Mouse (Mus musculus) right cerebral cortex, postnatal 14 days (tissue): ENCODE measurements around the gene Rfx2.
A peak's percentile ranks its signal among the peaks of the same experiment; 100 is the strongest.

Experiments used
- DNase-seq: peaks from one replicate; pipeline ENCODE4 v3.0.0; 2022

Rfx2 gene

DNA sequence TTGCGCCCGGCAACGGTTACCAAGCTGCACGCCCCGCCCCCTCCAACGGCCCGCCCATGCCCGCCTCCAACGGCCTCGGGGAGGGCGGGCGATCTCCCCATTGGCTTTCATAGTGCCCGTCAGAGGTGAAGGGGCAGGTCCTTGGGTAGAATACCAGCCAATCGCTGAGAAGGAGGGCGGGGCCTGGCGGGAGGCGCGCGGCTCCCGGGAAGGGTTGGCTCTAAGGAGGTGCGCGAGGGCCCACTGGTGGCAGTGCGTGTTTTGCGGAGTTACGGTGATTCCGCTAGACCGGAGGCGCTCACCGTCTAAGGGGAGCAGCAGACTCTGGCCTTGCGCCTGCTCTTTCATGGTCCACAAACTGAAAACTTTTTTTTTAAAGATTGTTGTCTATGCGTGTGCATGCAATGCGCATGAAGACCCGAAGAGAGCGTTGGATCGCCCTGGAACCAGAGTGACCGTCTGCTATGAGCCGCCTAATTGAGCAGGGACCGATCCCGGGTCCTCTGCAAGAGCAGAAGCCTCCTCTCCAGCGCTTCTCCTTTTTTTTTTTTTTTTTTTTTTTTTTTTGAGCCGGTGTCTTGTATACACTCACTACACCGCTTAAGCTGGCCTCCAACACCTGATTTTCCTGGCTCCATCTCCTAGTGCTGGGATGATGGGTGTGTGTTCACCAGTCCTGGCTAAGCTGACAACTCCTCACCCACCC, 451 bp upstream of the Rfx2 start:
- DNase-seq = peak; percentile 99

DNA sequence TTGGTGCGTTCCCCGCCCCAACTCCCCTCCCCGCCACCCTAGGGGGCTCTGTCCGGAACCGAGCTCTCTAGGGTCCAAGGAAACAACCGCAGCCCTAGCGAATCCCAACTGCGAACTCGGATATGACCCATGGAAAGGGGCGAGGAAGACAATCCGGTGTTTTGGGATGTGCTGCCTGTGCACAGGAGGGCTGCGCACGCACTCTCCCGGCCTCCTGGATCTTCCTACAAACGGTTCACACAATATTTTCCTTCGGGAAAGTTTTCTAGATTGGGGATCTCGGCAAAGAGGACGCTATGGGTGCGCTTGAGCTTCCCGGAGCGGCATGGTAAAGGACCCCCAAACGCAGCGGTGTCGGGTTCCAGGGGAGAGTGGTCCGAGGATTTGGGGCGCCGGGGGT, 1.0 kb downstream of the Rfx2 start:
- no peak for DNase-seq

DNA sequence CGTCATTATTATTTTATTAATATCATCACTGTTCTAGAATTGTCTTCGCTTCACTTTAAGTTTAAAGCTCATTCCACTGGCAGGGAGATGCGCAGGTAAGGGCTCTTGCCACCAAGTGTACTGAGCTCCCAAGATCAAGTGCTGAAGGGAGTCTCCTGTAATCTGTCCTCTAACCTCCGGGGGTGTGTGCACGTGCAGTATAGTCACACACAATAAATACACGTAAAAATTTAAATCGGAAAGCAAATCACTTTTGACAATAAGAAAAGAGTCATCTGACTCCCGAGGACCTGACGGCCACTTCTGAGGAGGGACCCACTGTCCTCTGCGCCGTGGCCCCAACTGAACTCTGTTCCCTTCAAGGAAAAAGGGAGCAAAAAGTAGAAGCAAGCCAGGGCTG, 1.6 kb downstream of the Rfx2 start:
- no peak for DNase-seq

DNA sequence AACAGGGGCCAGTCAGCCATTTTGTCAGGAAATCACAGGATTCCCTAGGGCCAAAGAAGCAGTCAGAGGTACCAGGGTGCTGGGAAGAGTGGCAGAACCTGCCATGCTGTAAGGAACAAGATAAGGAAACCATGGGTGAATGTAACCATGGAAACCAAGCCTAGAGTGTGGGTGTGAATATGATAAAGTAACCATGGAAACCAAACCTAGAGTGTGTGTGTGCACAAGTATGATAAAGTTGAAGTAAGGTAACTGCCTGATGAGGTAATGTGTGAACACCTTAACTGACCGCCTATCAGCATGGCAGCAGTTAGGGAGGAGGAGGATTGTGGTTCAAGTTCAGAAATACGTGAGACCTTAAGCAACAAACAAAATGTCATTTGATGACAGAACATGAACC, 4.1 kb downstream of the Rfx2 start:
- DNase-seq = no peak

DNA sequence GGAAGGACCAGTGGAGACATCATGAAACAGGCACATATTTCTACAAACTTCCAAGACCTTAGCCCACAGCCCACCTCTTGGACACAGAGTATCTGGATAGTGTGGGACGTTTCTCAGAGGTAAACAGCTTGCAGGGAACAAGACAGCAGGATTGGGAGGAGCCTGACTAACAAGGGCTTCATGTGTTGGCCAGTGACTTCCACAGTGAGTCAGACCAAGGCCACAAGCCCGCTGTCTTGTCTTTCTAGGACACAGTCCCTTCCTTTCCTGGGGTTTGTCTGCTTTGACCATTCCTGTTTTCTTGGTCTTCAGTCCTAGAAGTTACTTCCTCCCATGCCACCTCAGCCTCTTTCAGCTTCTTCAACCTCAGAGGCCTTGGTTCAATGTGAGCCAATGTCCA, 7.5 kb downstream of the Rfx2 start:
- no peak for DNase-seq

DNA sequence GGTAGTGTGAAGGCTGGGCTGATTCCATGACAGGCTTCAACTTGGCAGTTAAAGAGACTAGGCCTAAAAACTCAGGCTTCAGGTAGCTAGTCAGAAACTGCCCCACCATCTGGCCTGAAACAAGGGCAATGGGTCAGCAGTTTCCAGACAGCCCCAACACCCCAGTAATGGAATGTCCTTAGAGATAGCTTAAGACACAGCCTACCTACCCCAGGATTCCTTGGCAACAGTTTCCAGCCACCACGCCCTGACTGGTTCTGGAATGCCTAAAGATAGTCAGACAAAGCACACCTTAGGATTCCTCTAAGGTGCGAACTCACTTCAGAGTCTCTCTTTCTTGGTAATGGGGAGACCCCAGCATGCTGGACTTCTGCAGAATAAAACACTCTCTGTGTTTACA, 8.4 kb downstream of the Rfx2 start:
- no peak for DNase-seq

DNA sequence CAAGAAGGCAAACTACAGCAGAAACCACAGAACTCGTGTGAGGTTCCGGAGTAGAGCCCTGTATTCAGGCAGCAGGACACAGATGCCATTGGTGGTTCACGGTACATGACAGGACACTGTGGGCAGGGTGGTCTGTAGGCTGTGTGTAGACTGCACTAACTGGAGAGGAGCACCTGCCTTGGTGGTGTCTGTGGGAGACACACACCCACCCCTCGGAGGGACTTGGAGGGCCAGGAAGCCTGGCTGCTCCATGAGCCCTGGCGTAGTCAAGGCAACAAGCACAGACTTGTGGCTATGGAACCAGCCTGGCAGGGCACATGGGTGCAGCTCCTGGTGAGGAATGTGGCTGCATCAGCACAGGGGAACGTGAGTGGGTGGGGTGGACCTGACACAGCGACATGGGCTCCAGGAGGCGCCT, 11.1 kb downstream of the Rfx2 start:
- DNase-seq = no peak

DNA sequence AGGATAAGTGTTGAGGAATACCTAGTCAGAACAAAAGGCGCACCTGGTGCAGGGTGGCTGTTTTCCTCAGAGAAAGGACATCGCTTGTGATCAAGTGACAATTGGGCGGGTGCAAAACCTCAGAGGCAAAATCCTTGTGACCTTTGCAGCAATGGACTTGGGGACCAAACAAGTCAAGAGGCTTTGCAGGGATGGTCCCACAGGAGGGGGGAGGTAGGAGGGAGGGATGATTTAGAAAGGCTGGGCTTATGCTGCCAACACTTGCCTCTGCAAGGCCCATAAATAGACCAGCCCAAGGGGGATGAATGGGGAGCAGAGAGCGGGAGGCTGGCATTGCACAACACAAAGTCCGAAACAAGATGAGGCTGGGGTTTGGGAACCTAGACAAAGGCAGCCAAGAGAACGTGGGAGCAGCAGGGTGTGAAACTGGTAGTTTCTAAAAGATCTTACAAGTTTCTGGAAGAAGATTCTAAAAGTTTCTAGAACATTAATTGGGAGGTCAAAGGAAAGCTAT, 11.7 kb downstream of the Rfx2 start:
- DNase-seq = no peak

DNA sequence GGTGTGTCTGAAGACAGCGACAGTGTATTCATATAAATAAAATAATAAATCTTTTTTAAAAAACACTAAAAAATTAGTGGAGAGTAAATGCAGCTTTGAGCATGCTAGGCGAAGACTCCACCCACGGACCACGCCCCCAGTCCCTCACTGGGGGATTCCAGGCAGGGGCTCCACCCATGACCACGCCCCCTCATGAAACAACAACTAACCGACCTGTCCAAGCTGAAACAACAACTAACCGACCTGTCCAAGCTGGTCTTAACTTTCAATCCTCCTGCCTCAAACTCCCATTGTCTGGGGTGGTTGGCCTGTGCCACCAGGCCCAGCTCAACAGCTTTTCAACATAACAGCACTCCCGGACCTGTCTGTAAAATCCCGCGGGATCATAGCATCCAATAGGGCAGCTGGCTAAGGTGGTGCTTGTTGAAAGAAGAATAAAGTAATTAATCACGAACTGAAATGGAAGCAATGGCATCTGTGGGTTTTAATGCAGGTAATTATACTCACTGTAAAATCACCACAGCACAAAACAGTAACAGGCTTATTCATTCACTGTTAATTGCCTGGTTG, 12.7 kb downstream of the Rfx2 start:
- no peak for DNase-seq

DNA sequence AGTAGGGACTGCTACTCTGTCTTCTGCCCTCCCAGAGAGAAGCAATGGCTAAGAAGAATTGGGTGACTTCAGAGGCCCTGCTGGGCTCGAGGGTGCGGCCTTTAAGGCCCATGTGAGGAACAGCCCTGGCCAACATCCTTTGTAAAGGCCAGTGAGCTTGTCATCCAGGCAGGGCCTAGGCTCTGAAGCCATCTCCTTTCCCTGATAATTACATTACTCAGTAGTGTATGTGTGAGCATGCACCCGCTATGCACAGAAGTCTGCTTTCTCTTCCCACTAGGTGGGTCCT, 15.8 kb downstream of the Rfx2 start:
- DNase-seq = no peak

DNA sequence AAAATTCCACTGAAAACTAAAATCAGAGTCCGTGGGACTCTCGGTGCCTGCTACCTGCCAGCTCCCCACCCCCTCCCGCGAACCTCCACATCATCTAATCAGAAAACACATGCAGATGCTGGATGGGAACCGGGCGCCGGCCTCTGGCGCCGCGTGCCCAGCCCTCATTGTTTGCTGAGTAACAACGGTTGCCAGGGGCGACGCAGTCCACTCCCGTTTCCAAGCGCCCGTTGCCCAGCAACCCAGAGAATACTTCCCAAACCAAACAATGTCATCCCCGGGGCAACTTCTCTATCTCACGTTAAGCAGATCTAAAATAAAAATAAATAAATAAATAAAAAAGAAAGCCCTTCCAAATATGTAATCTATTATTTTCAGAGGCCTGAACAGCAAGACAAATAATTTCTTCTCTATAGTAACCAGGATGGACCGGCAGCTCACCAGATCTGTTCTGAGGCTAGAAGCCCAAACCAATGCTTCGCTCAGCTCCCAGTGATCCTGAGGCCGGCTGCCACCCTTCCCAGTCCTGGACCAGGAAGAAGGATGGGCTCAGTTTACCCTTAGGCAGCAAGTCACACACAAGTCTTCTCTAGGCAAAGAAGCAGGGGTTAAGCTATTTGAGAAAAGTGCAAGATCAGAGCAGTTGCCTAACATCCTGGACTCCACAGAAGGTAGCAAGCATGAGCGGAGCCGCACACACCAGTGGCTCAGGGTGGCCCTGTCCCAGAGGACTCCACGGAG, 16.3 kb downstream of the Rfx2 start:
- peak; percentile 80 for DNase-seq

DNA sequence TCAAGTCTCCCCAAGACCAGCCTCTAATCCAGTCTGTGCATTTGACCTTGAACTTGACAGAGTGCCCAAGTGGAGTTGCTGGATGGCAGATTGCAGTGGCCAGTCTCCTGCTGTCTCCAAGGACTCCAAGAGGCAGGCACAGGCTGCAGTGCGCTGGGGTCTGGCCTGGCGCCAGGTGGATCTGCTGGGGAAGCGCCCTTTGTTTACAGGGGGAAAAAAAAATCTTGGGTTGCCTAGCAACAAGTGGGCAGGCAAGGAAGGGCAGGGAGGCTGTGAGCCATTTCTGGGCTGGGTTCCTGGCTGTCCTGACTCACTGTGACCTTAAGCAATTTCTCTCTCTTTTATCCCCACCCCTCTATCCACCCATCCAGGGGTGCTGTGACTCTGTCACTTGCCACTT, 20.6 kb downstream of the Rfx2 start:
- peak; percentile 86 for DNase-seq

DNA sequence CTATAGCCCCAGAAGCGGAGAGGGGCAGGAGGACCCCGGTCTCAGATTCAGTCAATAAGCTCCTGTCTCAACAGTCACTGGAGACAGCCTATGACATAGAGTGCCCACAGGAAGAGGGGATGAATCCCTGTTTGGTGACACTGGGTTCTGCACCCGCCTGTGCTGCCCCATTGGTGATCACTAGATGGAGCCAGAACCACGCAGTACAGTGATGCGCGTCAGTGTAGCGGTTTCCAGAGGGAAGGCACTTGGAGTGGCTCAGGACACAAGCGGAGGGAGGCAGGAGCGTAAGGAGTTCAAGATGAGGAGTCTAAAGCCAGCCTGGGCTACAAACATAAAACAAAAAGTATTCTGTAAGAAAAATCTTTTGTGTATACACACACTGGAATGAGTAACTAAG, 22.3 kb downstream of the Rfx2 start:
- peak; percentile 75 for DNase-seq

DNA sequence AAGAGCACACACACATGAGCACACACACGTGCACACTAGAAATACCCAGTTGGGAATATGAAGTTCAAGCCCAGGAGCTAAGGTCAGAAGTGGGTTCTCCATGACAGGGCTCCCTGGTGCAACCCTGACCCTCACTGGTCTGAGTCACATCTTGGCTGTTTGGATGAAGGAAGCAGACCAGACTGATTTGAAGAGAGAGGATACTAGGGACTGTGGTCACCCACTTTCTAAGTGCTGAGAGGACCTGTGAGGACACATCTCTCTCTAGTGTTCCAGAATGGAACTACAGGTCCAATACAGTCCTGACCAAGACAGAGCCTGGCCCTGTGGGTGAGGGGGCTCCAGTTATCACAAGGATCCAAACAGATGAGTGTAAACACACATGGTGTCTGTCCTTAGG, 25.0 kb downstream of the Rfx2 start:
- DNase-seq = no peak

DNA sequence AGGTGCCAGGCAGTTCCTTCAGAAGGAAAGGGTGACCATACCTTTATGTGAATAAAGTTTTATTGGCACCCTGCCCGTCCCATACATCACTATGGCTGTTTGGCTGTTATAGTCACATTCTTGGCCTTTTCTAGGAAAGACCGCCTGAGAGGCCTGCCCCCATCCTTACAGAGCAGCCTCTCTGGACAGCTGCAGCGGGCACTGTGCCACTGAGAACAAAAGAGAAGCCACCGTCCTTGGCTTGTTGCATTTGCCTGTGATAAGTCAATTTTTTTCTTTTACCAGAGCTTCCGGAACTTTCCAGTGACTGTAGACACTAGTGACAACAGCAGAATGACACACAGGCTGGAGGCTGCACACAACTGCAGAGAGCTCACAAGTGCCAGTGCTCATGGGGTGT, 25.9 kb downstream of the Rfx2 start:
- DNase-seq = no peak

DNA sequence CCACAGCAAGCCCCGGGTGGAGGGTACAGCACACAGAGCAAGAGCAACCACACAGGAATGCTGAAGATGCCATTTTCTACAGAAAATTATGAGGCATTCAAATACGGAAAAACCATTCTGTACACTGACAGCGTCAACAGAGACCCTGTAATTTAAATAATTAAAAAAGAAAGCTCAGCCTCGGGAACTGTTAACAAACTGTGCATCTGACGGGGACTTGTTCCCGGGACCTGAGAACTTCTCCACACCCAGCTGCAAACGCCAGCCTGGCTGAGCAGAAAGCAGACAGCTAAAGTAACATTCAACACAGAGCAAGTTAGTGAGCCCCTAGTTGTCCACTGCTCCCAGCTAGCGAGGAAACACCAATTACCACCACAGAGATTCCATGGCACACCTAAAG, 28.7 kb downstream of the Rfx2 start:
- DNase-seq = no peak

DNA sequence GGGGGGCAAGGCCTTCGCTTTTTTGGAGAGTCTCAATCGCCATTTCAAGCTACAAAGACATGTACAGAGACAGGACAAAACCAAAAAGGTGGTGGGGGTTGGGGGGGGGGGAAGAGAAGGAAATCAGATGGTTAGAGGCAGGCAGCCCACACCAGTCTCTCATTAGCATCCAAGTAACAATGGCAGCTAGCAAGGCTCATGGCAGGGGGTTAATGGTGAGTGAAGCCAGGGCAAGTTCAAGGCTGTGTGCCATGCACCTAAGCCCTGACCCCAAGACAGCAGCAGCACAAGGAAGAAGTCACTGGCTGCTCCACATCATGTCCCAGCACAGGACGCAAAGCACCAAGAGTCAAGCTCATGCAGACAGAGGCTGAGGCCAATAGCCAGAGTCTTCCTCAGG, 31.5 kb downstream of the Rfx2 start:
- DNase-seq = no peak

DNA sequence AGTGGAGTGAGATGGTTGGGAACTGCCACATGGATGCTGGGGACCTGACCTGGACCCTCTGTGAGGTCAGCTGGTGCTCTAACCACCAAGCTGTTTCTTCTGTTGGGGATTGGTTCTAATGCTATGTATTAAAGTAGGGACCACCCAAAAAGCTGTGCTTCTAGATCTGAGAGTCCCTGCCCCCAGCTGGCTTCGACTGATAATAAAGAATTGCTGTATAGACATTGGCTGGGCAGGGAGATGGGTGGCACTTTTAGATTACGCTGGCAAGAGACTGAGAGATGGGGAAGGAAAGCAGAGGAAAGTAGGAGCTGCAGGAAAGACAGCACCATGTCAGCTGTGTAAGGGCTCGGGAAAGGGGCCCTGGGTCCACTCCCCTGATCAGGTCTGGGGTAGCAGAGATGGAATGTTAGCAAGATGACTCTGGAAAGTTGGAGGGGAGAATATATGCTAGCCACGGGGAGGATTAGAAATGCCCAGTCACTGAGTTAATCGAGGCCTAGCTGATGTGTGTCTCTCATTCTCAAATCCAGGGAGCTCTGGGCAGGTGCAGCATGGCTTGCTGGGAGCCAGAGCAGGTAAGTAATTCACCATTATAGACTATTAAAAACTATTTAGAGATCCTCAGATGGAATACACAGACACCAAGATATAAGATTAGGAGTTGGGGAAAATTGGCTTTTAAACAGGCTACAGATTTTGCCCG, 37.0 kb downstream of the Rfx2 start:
- no peak for DNase-seq

DNA sequence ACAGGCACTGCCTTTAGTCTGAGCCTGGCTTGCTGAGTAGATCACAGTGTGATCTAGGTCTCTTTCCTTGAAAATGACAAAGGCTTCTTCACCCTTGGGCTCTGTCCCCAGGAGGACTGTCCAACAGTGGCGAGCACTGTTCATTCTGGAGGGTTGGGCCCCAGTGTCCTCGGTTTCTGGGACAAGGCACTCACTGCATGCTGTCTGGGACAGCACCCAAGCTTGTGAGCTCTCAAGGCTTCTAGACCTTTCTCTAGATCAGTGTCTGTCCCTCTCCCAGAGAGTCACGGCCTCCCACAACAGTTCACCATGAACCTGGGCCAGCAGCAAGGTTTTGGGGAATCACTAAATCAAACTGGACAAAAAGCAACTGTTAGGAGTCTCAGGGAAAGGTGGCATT, 38.2 kb downstream of the Rfx2 start:
- DNase-seq = no peak

DNA sequence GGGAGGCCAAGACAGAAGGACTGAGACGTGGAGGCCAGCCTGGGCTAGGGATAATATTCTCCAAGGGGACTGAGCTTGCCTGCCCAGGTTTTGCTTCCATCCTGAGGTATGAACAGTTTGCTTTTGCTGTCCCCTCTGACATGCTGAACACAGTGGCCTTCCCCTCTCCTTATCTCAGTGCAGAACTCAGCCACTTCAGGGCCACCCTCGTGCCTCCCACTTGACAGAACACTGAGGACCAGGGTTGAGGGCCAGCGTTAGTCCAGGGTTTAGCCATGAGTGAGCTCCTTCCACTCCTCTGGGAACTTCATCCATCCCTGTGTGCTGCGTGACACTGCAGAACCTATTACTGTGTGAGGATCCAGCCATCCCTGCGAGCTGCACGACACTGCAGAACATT, 41.5 kb downstream of the Rfx2 start:
- DNase-seq = no peak

DNA sequence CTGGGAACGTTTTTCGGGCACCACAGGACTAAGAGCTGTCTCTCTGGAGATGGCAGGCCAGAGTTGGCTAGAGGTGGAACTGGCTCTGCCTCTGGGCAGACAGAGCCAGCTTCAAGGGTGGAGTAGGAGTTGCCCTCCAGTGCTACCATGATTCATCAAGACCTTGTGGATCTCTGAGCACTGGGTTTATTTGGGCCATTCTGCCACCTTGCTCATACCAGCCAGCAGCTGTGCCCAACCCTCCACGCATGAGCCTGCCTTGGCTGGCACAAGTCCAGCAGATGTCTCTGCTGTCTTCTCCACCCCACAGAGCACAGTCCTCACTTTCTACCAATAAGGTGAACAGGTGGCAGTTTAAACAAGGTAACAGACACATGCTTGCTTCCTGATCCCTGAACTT, 41.9 kb downstream of the Rfx2 start:
- no peak for DNase-seq

DNA sequence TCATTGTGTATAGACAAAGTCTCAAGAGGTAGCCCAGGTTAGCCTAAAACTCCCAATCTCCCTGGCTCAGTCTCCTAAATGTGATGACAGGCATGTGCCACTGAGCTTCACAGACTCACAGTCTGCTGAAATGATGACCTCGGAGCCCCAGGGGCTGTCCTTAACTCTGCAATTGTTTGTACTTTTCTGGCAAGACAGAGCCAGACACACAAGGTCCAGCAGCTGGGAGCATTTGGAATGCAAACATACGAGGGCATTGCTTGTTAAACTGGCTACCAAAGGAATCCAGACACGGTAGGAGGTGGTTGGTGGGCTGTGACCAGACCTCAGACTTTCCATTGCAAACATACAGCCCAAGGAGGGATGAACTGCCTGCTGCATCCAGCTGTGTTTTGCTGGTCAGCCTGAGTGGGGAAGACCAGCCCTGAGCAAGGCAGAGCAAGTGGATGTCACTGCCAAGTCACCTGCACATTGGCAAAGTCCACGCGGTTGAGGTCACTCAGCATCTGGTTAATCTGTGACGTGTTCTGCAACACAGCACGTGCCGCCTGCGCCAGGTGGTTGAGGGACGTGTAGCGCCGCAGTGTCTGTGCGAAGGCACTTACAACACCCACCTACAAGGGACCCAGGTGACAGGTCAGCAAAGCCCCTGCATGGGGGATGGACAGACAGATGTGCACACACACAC, 50.4 kb downstream of the Rfx2 start:
- DNase-seq = no peak

DNA sequence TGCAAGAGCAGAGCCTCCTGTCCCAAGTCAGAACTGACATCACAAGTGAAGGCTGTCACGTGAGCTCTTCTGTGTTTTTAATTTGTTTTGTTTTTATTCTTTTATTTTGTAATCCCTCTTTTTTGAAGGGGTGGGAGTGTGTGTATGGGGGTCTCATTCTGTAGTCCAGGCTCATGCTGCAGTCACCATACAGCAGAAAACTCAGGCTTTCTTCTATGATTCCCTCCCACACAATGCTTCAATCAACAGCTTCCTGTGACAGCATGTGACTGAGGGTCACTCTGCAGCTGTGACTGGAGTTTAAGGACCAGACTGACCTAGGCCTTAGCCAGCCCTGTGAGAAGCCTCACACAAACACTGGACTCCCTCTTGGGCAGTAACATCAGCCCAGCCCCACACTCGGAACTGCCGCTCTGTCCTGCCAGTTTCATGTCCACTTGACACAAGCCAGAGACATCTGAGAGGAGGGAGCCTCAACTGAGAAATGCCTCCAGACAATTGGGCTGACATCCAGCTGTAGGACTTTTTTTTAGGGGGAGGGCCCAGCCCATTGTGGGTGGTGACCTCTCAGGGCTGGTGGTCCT, 51.9 kb downstream of the Rfx2 start:
- no peak for DNase-seq
